Mouse (Mus musculus) testis, adult 2 months (tissue): ENCODE results near the gene Rab28.

Experiments
- CTCF ChIP-seq: fragments of 200-500 bp; IDR thresholded peaks from 2 replicates; pipeline ENCODE4 v1.5.1; 2012; ENCODE audit warnings: low read depth, mild to moderate bottlenecking, inconsistent platforms, low read length, moderate library complexity; ENCODE audit not compliant: control insufficient read depth, insufficient read depth, insufficient replicate concordance
- POLR2A ChIP-seq: fragments of 200-500 bp; IDR thresholded peaks from 2 replicates; pipeline ENCODE4 v1.6.1; 2012; ENCODE audit warnings: low read depth, mild to moderate bottlenecking, inconsistent platforms, low read length, moderate library complexity; ENCODE audit not compliant: control insufficient read depth

DNA sequence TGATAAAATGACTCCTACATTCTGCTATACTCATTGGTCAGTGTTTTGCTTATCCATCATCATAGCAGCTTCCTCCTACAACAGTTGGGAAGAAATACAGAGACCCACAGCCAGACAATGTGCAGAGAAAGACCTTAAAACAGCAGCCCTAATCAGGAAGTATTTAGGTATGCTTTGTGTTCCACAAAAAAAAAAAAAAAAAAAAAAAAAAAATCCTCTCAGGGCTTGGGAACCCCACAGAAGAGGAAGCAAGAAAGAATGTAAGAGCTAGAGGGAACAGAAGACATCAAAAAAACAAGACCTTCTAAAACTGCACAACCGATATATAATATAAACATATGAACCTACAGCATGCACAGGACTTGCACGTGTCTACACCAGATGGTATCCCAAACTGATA lies 24.0 kb downstream of the Rab28 start:
- no peak for TF ChIP-seq CTCF
- no peak for TF ChIP-seq POLR2A
